Mouse (Mus musculus) monocyte, adult 2 months (primary cell): ENCODE measurements around the gene Slc7a8.

Source experiments
- DNase-seq, 2 experiments: peaks; one replicate each; pipeline ENCODE4 v3.0.0; 2022; ENCODE audit warnings: low spot score in 2 of 2, low read depth in 1 of 2

Slc7a8 gene

GRCm38 (mm10) chr14:54741721-54742120 is 40.0 kb downstream of the Slc7a8 start:
- no peak for DNase-seq

- no peak for DNase-seq
Observed at GRCm38 (mm10) chr14:54737634-54738033, 44.1 kb downstream of the Slc7a8 start.

GRCm38 (mm10) chr14:54736555-54737552 is 44.9 kb downstream of the Slc7a8 start:
- DNase-seq: no peak

GRCm38 (mm10) chr14:54735221-54735620 is 46.5 kb downstream of the Slc7a8 start:
- DNase-seq: no peak

- no peak for DNase-seq
Observed at GRCm38 (mm10) chr14:54734004-54734403, 47.7 kb downstream of the Slc7a8 start.

- no peak for DNase-seq
Observed at GRCm38 (mm10) chr14:54732206-54732605, 49.5 kb downstream of the Slc7a8 start.

- DNase-seq: no peak
Observed at GRCm38 (mm10) chr14:54730305-54730704, 51.4 kb downstream of the Slc7a8 start.

- DNase-seq: no peak
Observed at GRCm38 (mm10) chr14:54728823-54729653, 52.7 kb downstream of the Slc7a8 start.

GRCm38 (mm10) chr14:54727565-54727964 is 54.2 kb downstream of the Slc7a8 start:
- no peak for DNase-seq

GRCm38 (mm10) chr14:54724049-54724448 is 57.7 kb downstream of the Slc7a8 start:
- no peak for DNase-seq

- DNase-seq: no peak
Observed at GRCm38 (mm10) chr14:54721711-54722110, 60.0 kb downstream of the Slc7a8 start.

- no peak for DNase-seq
Observed at GRCm38 (mm10) chr14:54720654-54721350, 60.9 kb downstream of the Slc7a8 start.

- no peak for DNase-seq
Observed at GRCm38 (mm10) chr14:54720041-54720440, 61.7 kb downstream of the Slc7a8 start.

- no peak for DNase-seq
Observed at GRCm38 (mm10) chr14:54715402-54715801, 66.3 kb downstream of the Slc7a8 start.

- DNase-seq: no peak
Observed at GRCm38 (mm10) chr14:54714617-54715081, 67.1 kb downstream of the Slc7a8 start.

- peak in 1 of 2 experiments; percentile 61 for DNase-seq
Observed at GRCm38 (mm10) chr14:54714121-54714520, 67.6 kb downstream of the Slc7a8 start.

GRCm38 (mm10) chr14:54712861-54713260 is 68.9 kb downstream of the Slc7a8 start:
- no peak for DNase-seq

GRCm38 (mm10) chr14:54712074-54712473 is 69.7 kb downstream of the Slc7a8 start, which contains the start of gene Cebpe:
Cebpe (minus strand) TSS chr14:54712174.
- no peak for DNase-seq

GRCm38 (mm10) chr14:54709054-54709453 is 72.7 kb downstream of the Slc7a8 start:
- DNase-seq: no peak

GRCm38 (mm10) chr14:54706589-54707320 is 75.0 kb downstream of the Slc7a8 start:
- DNase-seq: no peak
